Mouse (Mus musculus): ENCODE data around the gene Abcb8. TPM values are rescaled to one million over a fixed set of nuclear protein-coding genes. Genes with fewer than 3 reads are reported as not detected.

The Abcb8 gene
- polyA plus RNA-seq, 1 experiment from 2014 or later: 52.5 TPM

GRCm38 (mm10) chr5:24350531-24351250, 42.8 kb upstream of the Abcb8 start:
- no peaks in the 10 kb centered on the region for H3K36me3 ChIP-seq (ENCODE audit: control insufficient read depth, insufficient read depth, low read length)
- H3K9ac ChIP-seq (replicated peaks; ENCODE audit: low read depth, low read length): peak overlapping the region; percentile 80
- H3K27ac ChIP-seq (ENCODE audit: low read length): peak overlapping the region; percentile 91
- peak overlapping the region; percentile 99 for H3K4me2 ChIP-seq (replicated peaks; ENCODE audit: low read depth, low read length)
- peaks cover 49% of the 10 kb centered on the region for H3K4me1 ChIP-seq (ENCODE audit: control insufficient read depth, insufficient read depth, low read length)
- WGBS: 33% methylated on average over 15 of the region's 15 CpGs
- no peaks in the 10 kb centered on the region for H3K9me3 ChIP-seq (ENCODE audit: control insufficient read depth, low read depth, low read length)
- H3K4me3 ChIP-seq (ENCODE audit: low read depth, low read length): peak overlapping the region; percentile 68
- H3K27me3 ChIP-seq (ENCODE audit: control insufficient read depth, insufficient read depth, low read length): no peaks in the 10 kb centered on the region
- ATAC-seq (ENCODE audit: insufficient number of reproducible peaks, insufficient read depth, low FRiP score, low read depth): no peak

GRCm38 (mm10) chr5:24351278-24351677, 42.2 kb upstream of the Abcb8 start, which contains the start of gene Kcnh2:
TSS of gene Kcnh2 (minus strand) at chr5:24351604.
- Histone ChIP-seq H3K4me2 (replicated peaks; ENCODE audit: low read depth, low read length) (peak within 1 kb of the TSS; percentile 99), H3K4me3 (ENCODE audit: low read depth, low read length) (peak within 1 kb of the TSS; percentile 68), H3K9ac (replicated peaks; ENCODE audit: low read depth, low read length) (peak within 1 kb of the TSS; percentile 80), H3K27ac (ENCODE audit: low read length) (peak within 1 kb of the TSS; percentile 91), H3K36me3 (ENCODE audit: control insufficient read depth, insufficient read depth, low read length) (no peaks in the 10 kb centered on the region), H3K9me3 (ENCODE audit: control insufficient read depth, low read depth, low read length) (no peaks in the 10 kb centered on the region), H3K4me1 (ENCODE audit: control insufficient read depth, insufficient read depth, low read length) (peaks cover 49% of the 10 kb centered on the region), H3K27me3 (ENCODE audit: control insufficient read depth, insufficient read depth, low read length) (no peaks in the 10 kb centered on the region)
- WGBS: under 1% methylated on average over 45 of the region's 53 CpGs
- 0 out of 2 replicates have a peak, but pooled peaks have one; percentile 11 for ATAC-seq (ENCODE audit: insufficient number of reproducible peaks, insufficient read depth, low FRiP score, low read depth)

GRCm38 (mm10) chr5:24351701-24352171, 41.7 kb upstream of the Abcb8 start:
- peak; percentile 78 for ATAC-seq (ENCODE audit: insufficient number of reproducible peaks, insufficient read depth, low FRiP score, low read depth)
- Histone ChIP-seq H3K9ac (replicated peaks; ENCODE audit: low read depth, low read length) (peak overlapping the region; percentile 80), H3K27ac (ENCODE audit: low read length) (peak overlapping the region; percentile 91), H3K4me1 (ENCODE audit: control insufficient read depth, insufficient read depth, low read length) (peaks cover 49% of the 10 kb centered on the region), H3K4me3 (ENCODE audit: low read depth, low read length) (peak overlapping the region; percentile 68), H3K27me3 (ENCODE audit: control insufficient read depth, insufficient read depth, low read length) (no peaks in the 10 kb centered on the region), H3K4me2 (replicated peaks; ENCODE audit: low read depth, low read length) (peak overlapping the region; percentile 99), H3K36me3 (ENCODE audit: control insufficient read depth, insufficient read depth, low read length) (no peaks in the 10 kb centered on the region), H3K9me3 (ENCODE audit: control insufficient read depth, low read depth, low read length) (no peaks in the 10 kb centered on the region)
- WGBS: under 1% methylated on average over 36 of the region's 41 CpGs

GRCm38 (mm10) chr5:24352251-24352859, 41.1 kb upstream of the Abcb8 start:
- no peaks in the 10 kb centered on the region for H3K27me3 ChIP-seq (ENCODE audit: control insufficient read depth, insufficient read depth, low read length)
- peak overlapping the region; percentile 68 for H3K4me3 ChIP-seq (ENCODE audit: low read depth, low read length)
- 1% methylated on average over 24 of the region's 24 CpGs for WGBS
- H3K9me3 ChIP-seq (ENCODE audit: control insufficient read depth, low read depth, low read length): no peaks in the 10 kb centered on the region
- ATAC-seq (ENCODE audit: insufficient number of reproducible peaks, insufficient read depth, low FRiP score, low read depth): peak; percentile 71
- H3K27ac ChIP-seq (ENCODE audit: low read length): peak overlapping the region; percentile 91
- H3K4me2 ChIP-seq (replicated peaks; ENCODE audit: low read depth, low read length): peak overlapping the region; percentile 99
- peak overlapping the region; percentile 14; the same call in 1 of the 2 replicates for H3K9ac ChIP-seq (replicated peaks; ENCODE audit: low read depth, low read length)
- H3K4me1 ChIP-seq (ENCODE audit: control insufficient read depth, insufficient read depth, low read length): peaks cover 44% of the 10 kb centered on the region
- H3K36me3 ChIP-seq (ENCODE audit: control insufficient read depth, insufficient read depth, low read length): no peaks in the 10 kb centered on the region

GRCm38 (mm10) chr5:24353327-24353726, 40.1 kb upstream of the Abcb8 start:
- peak overlapping the region; percentile 99 for H3K4me2 ChIP-seq (replicated peaks; ENCODE audit: low read depth, low read length)
- 30% methylated on average over 4 of the region's 4 CpGs for WGBS
- H3K9me3 ChIP-seq (ENCODE audit: control insufficient read depth, low read depth, low read length): no peaks in the 10 kb centered on the region
- no peaks in the 10 kb centered on the region for H3K27me3 ChIP-seq (ENCODE audit: control insufficient read depth, insufficient read depth, low read length)
- 0 out of 2 replicates have a peak overlapping the region, but pooled peaks have one; percentile 68 for H3K4me3 ChIP-seq (ENCODE audit: low read depth, low read length)
- no peak for ATAC-seq (ENCODE audit: insufficient number of reproducible peaks, insufficient read depth, low FRiP score, low read depth)
- H3K4me1 ChIP-seq (ENCODE audit: control insufficient read depth, insufficient read depth, low read length): peaks cover 34% of the 10 kb centered on the region
- H3K27ac ChIP-seq (ENCODE audit: low read length): peak overlapping the region; percentile 91
- H3K9ac ChIP-seq (replicated peaks; ENCODE audit: low read depth, low read length): no peak overlapping the region
- no peaks in the 10 kb centered on the region for H3K36me3 ChIP-seq (ENCODE audit: control insufficient read depth, insufficient read depth, low read length)

GRCm38 (mm10) chr5:24356764-24357163, 36.7 kb upstream of the Abcb8 start:
- Histone ChIP-seq H3K9ac (replicated peaks; ENCODE audit: low read depth, low read length) (no peak overlapping the region), H3K9me3 (ENCODE audit: control insufficient read depth, low read depth, low read length) (no peaks in the 10 kb centered on the region), H3K27ac (ENCODE audit: low read length) (no peak overlapping the region), H3K4me1 (ENCODE audit: control insufficient read depth, insufficient read depth, low read length) (peaks cover 9% of the 10 kb centered on the region; the same call in 1 of the 2 replicates), H3K27me3 (ENCODE audit: control insufficient read depth, insufficient read depth, low read length) (no peaks in the 10 kb centered on the region), H3K36me3 (ENCODE audit: control insufficient read depth, insufficient read depth, low read length) (no peaks in the 10 kb centered on the region), H3K4me3 (ENCODE audit: low read depth, low read length) (no peak overlapping the region), H3K4me2 (replicated peaks; ENCODE audit: low read depth, low read length) (no peak overlapping the region)
- WGBS: 63% methylated on average over 4 of the region's 4 CpGs
- ATAC-seq (ENCODE audit: insufficient number of reproducible peaks, insufficient read depth, low FRiP score, low read depth): no peak

GRCm38 (mm10) chr5:24357461-24357860, 36.0 kb upstream of the Abcb8 start:
- H3K36me3 ChIP-seq (ENCODE audit: control insufficient read depth, insufficient read depth, low read length): no peaks in the 10 kb centered on the region
- H3K9me3 ChIP-seq (ENCODE audit: control insufficient read depth, low read depth, low read length): no peaks in the 10 kb centered on the region
- no peak overlapping the region for H3K27ac ChIP-seq (ENCODE audit: low read length)
- H3K4me3 ChIP-seq (ENCODE audit: low read depth, low read length): no peak overlapping the region
- peaks cover 9% of the 10 kb centered on the region; the same call in 1 of the 2 replicates for H3K4me1 ChIP-seq (ENCODE audit: control insufficient read depth, insufficient read depth, low read length)
- H3K27me3 ChIP-seq (ENCODE audit: control insufficient read depth, insufficient read depth, low read length): no peaks in the 10 kb centered on the region
- no peak for ATAC-seq (ENCODE audit: insufficient number of reproducible peaks, insufficient read depth, low FRiP score, low read depth)
- no peak overlapping the region for H3K4me2 ChIP-seq (replicated peaks; ENCODE audit: low read depth, low read length)
- H3K9ac ChIP-seq (replicated peaks; ENCODE audit: low read depth, low read length): no peak overlapping the region
- WGBS: 9% methylated on average over 7 of the region's 7 CpGs

GRCm38 (mm10) chr5:24360792-24361454, 32.5 kb upstream of the Abcb8 start:
- no peaks in the 10 kb centered on the region for H3K36me3 ChIP-seq (ENCODE audit: control insufficient read depth, insufficient read depth, low read length)
- H3K27me3 ChIP-seq (ENCODE audit: control insufficient read depth, insufficient read depth, low read length): no peaks in the 10 kb centered on the region
- H3K4me3 ChIP-seq (ENCODE audit: low read depth, low read length): no peak overlapping the region
- no peak overlapping the region for H3K9ac ChIP-seq (replicated peaks; ENCODE audit: low read depth, low read length)
- WGBS: 0% methylated on average over 7 of the region's 7 CpGs
- no peak overlapping the region for H3K4me2 ChIP-seq (replicated peaks; ENCODE audit: low read depth, low read length)
- no peak overlapping the region for H3K27ac ChIP-seq (ENCODE audit: low read length)
- no peaks in the 10 kb centered on the region for H3K9me3 ChIP-seq (ENCODE audit: control insufficient read depth, low read depth, low read length)
- no peaks in the 10 kb centered on the region for H3K4me1 ChIP-seq (ENCODE audit: control insufficient read depth, insufficient read depth, low read length)
- ATAC-seq (ENCODE audit: insufficient number of reproducible peaks, insufficient read depth, low FRiP score, low read depth): peak; percentile 68; the same call in 1 of the 2 replicates

Measured in stomach, embryonic 14.5 days (tissue).